Mouse (Mus musculus) mesoderm, embryonic 11.5 days (tissue): Measurements from ENCODE around the gene Baz2b.

Experiments used
- DNase-seq: peaks from one replicate; pipeline ENCODE4 v3.0.0-alpha.2; 2012; ENCODE audit warnings: low read depth, low spot score

Baz2b gene

GRCm38 (mm10) chr2:60003665-60004045, 206.0 kb downstream of the Baz2b start:
- no peak for DNase-seq

GRCm38 (mm10) chr2:60003038-60003664, 206.5 kb downstream of the Baz2b start:
- DNase-seq, result no peak

- no peak for DNase-seq
These were observed 209.4 kb downstream of the Baz2b start for GRCm38 (mm10) chr2:60000268-60000667.

GRCm38 (mm10) chr2:59997479-59998228, 212.0 kb downstream of the Baz2b start:
- no peak for DNase-seq

GRCm38 (mm10) chr2:59996911-59997310, 212.7 kb downstream of the Baz2b start:
- no peak for DNase-seq

- peak; percentile 32 for DNase-seq
These were observed 216.5 kb downstream of the Baz2b start for GRCm38 (mm10) chr2:59993190-59993535.

- peak; percentile 77 for DNase-seq
These were observed 217.0 kb downstream of the Baz2b start for GRCm38 (mm10) chr2:59992488-59993189.

- DNase-seq, result no peak
These were observed 217.9 kb downstream of the Baz2b start for GRCm38 (mm10) chr2:59991775-59992174.

GRCm38 (mm10) chr2:59987521-59987920, 222.1 kb downstream of the Baz2b start:
- peak; percentile 68 for DNase-seq

GRCm38 (mm10) chr2:59979488-59980220, 230.0 kb downstream of the Baz2b start:
- no peak for DNase-seq

- DNase-seq, result no peak
These were observed 233.0 kb downstream of the Baz2b start for GRCm38 (mm10) chr2:59976680-59977079.

- no peak for DNase-seq
These were observed 233.9 kb downstream of the Baz2b start for GRCm38 (mm10) chr2:59975772-59976171.

GRCm38 (mm10) chr2:59973962-59974361, 235.7 kb downstream of the Baz2b start:
- no peak for DNase-seq

GRCm38 (mm10) chr2:59973104-59973641, 236.5 kb downstream of the Baz2b start:
- DNase-seq, result no peak

GRCm38 (mm10) chr2:59970511-59970910, 239.1 kb downstream of the Baz2b start:
- DNase-seq, result no peak

- DNase-seq, result no peak
These were observed 240.5 kb downstream of the Baz2b start for GRCm38 (mm10) chr2:59969099-59969498.

GRCm38 (mm10) chr2:59968593-59968992, 241.0 kb downstream of the Baz2b start:
- DNase-seq, result no peak

- no peak for DNase-seq
These were observed 243.2 kb downstream of the Baz2b start for GRCm38 (mm10) chr2:59966454-59966853.

- DNase-seq, result no peak
These were observed 246.6 kb downstream of the Baz2b start for GRCm38 (mm10) chr2:59963011-59963410.

- DNase-seq, result no peak
These were observed 247.1 kb downstream of the Baz2b start for GRCm38 (mm10) chr2:59962579-59962978.

- no peak for DNase-seq
These were observed 249.2 kb downstream of the Baz2b start for GRCm38 (mm10) chr2:59960495-59960772.
